Mouse (Mus musculus): ENCODE data around the gene Gmeb1.
"Not testable (repeated sequence)": the region's sequence is repeated elsewhere in the genome, so short reads cannot be mapped to it uniquely, and the experiment has no call there.

Gmeb1 gene

GRCm38 (mm10) chr4:132218439-132218838 lies 43.0 kb downstream of the Gmeb1 start:
- DNase-seq (ENCODE audit: low spot score): not testable (repeated sequence)

- DNase-seq (ENCODE audit: low spot score): no peak
These were observed 43.6 kb downstream of the Gmeb1 start for GRCm38 (mm10) chr4:132217781-132218180.

- no peak for DNase-seq (ENCODE audit: low spot score)
These were observed 44.8 kb downstream of the Gmeb1 start for GRCm38 (mm10) chr4:132216602-132217001.

- no peak for DNase-seq (ENCODE audit: low spot score)
These were observed 46.6 kb downstream of the Gmeb1 start for GRCm38 (mm10) chr4:132214847-132215246.

- DNase-seq (ENCODE audit: low spot score): peak; percentile 97
These were observed 49.3 kb downstream of the Gmeb1 start, which contains the start of gene Ythdf2 for GRCm38 (mm10) chr4:132211953-132212734. Gene Ythdf2 (minus strand): TSS chr4:132212303.

GRCm38 (mm10) chr4:132211091-132211942 lies 50.1 kb downstream of the Gmeb1 start:
- peak; percentile 11 for DNase-seq (ENCODE audit: low spot score)

GRCm38 (mm10) chr4:132210325-132210724 lies 51.1 kb downstream of the Gmeb1 start:
- DNase-seq (ENCODE audit: low spot score): no peak

GRCm38 (mm10) chr4:132209299-132209698 lies 52.1 kb downstream of the Gmeb1 start:
- DNase-seq (ENCODE audit: low spot score): no peak

GRCm38 (mm10) chr4:132207280-132207679 lies 54.1 kb downstream of the Gmeb1 start:
- DNase-seq (ENCODE audit: low spot score): no peak

- no peak for DNase-seq (ENCODE audit: low spot score)
These were observed 62.6 kb downstream of the Gmeb1 start for GRCm38 (mm10) chr4:132198771-132199170.

- no peak for DNase-seq (ENCODE audit: low spot score)
These were observed 63.1 kb downstream of the Gmeb1 start for GRCm38 (mm10) chr4:132198285-132198712.

GRCm38 (mm10) chr4:132194975-132195374 lies 66.4 kb downstream of the Gmeb1 start:
- no peak for DNase-seq (ENCODE audit: low spot score)

- no peak for DNase-seq (ENCODE audit: low spot score)
These were observed 67.0 kb downstream of the Gmeb1 start for GRCm38 (mm10) chr4:132194373-132194772.

GRCm38 (mm10) chr4:132187826-132188401 lies 73.5 kb downstream of the Gmeb1 start:
- no peak for DNase-seq (ENCODE audit: low spot score)

GRCm38 (mm10) chr4:132183162-132183561 lies 78.2 kb downstream of the Gmeb1 start:
- no peak for DNase-seq (ENCODE audit: low spot score)

GRCm38 (mm10) chr4:132181721-132182658 lies 79.4 kb downstream of the Gmeb1 start:
- DNase-seq (ENCODE audit: low spot score): peak; percentile 32

GRCm38 (mm10) chr4:132180710-132181109 lies 80.7 kb downstream of the Gmeb1 start:
- DNase-seq (ENCODE audit: low spot score): no peak

GRCm38 (mm10) chr4:132178630-132179059 lies 82.8 kb downstream of the Gmeb1 start:
- DNase-seq (ENCODE audit: low spot score): peak; percentile 88

- DNase-seq (ENCODE audit: low spot score): no peak
These were observed 84.9 kb downstream of the Gmeb1 start for GRCm38 (mm10) chr4:132176474-132176873.
